Mouse (Mus musculus) embryonic facial prominence, embryonic 12.5 days (tissue): Measurements from ENCODE around the gene Homer1. TPM values are rescaled to one million over a fixed set of nuclear protein-coding genes. Genes with fewer than 3 reads are reported as not detected.
A peak's percentile ranks its signal among the peaks of the same experiment; 100 is the strongest.

ENCODE experiments used
- ATAC-seq: fragments of 200-750 bp; cut with Nextera tagmentation; 2 replicates; pipeline ENCODE4 v1.8.0; 2017; ENCODE audit not compliant: insufficient number of reproducible peaks, insufficient read depth, low FRiP score, low TSS enrichment
- H3K27ac ChIP-seq: fragments of 300-500 bp; sonication (generic); 2 replicates; pipeline ENCODE4 v1.5.1; 2016; ENCODE audit warnings: mild to moderate bottlenecking
- H3K27me3 ChIP-seq: fragments of 300-500 bp; sonication (generic); 2 replicates; pipeline ENCODE4 v1.6.1; 2016; ENCODE audit warnings: mild to moderate bottlenecking, moderate library complexity
- H3K36me3 ChIP-seq: fragments of 300-500 bp; sonication (generic); 2 replicates; pipeline ENCODE4 v1.6.1; 2016; ENCODE audit warnings: mild to moderate bottlenecking
- H3K4me1 ChIP-seq: fragments of 300-500 bp; sonication (generic); 2 replicates; pipeline ENCODE4 v1.6.1; 2016
- H3K4me2 ChIP-seq: fragments of 300-500 bp; sonication (generic); replicated peaks from 2 replicates; pipeline ENCODE4 v1.6.1; 2016; ENCODE audit warnings: mild to moderate bottlenecking, moderate library complexity
- H3K4me3 ChIP-seq: fragments of 300-500 bp; sonication (generic); 2 replicates; pipeline ENCODE4 v1.5.1; 2016; ENCODE audit warnings: mild to moderate bottlenecking
- H3K9ac ChIP-seq: fragments of 300-500 bp; sonication (generic); 2 replicates; pipeline ENCODE4 v1.6.1; 2016; ENCODE audit warnings: mild to moderate bottlenecking, moderate library complexity
- H3K9me3 ChIP-seq: fragments of 300-500 bp; sonication (generic); 2 replicates; pipeline ENCODE4 v1.6.1; 2016; ENCODE audit warnings: mild to moderate bottlenecking, moderate library complexity
- WGBS: fragments of 180-500 bp; shearing (Covaris S2); methylation state at CpG from one replicate; pipeline ENCODE4 v1.1.7; 2016; 5-methylcytosine and 5-hydroxymethylcytosine counted together
- polyA plus RNA-seq: library from polyadenylated mRNA; unstranded; fragments of >200 nt; fragmentation: Nextera tagmentation; extraction: Ambion mirVana; gene quantifications from 2 replicates; pipeline ENCODE4 v1.2.1, GENCODE M21; 2016

Gene Homer1
- polyA plus RNA-seq, 1 experiment from 2014 or later = 12.2 TPM

DNA sequence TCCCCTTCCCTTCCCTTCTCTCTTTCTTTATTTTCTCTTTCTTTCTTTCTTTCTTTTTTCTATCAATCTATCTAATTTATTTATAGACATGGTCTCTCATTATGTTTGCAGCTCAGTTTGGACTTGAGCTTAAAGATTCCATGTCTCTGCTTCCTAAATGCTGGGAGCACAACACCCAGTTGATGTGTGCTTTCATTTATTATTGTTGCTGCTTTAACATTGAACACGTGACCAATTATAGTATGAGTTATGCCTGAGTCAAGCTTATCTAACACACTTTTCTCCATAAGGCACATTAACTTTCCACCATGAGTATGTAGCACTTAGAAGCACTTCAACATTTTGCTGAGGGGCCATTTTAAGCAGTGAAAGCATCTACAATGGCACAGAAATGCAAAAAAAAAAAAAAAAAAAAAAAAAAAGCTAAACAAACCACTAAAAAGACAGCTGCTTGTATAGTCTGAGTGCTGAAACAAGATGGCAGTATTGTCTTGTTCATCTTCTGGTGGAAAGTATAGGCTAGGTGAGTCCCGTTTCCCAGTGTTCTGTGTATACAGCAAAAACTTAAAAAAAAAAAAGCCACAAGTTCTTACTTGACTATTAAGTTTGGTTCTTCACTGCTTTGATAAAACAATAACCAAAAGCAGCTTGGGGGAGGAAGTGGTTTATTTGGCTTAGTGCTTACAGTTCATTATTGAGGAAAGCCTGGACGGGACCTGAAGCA lies 41.3 kb downstream of the Homer1 start:
- no peak for ATAC-seq
- no peak overlapping the region for H3K27ac ChIP-seq
- no peak overlapping the region for H3K4me2 ChIP-seq
- H3K4me3 ChIP-seq = no peak overlapping the region
- WGBS = 91% methylated on average over 3 of the region's 3 CpGs
- no peaks in the 10 kb centered on the region for H3K9me3 ChIP-seq
- no peaks in the 10 kb centered on the region for H3K36me3 ChIP-seq
- H3K9ac ChIP-seq = no peak overlapping the region
- H3K4me1 ChIP-seq = no peaks in the 10 kb centered on the region; the same call in 1 of the 2 replicates
- no peaks in the 10 kb centered on the region for H3K27me3 ChIP-seq

GRCm38 (mm10) chr13:93342641-93343040 lies 43.2 kb downstream of the Homer1 start:
- 81% methylated on average over 5 of the region's 5 CpGs for WGBS
- no peak for ATAC-seq
- Histone ChIP-seq H3K27ac (no peak overlapping the region), H3K4me2 (no peak overlapping the region), H3K36me3 (no peaks in the 10 kb centered on the region), H3K9ac (no peak overlapping the region), H3K4me3 (no peak overlapping the region), H3K4me1 (no peaks in the 10 kb centered on the region; the same call in 1 of the 2 replicates), H3K9me3 (no peaks in the 10 kb centered on the region), H3K27me3 (no peaks in the 10 kb centered on the region)

DNA sequence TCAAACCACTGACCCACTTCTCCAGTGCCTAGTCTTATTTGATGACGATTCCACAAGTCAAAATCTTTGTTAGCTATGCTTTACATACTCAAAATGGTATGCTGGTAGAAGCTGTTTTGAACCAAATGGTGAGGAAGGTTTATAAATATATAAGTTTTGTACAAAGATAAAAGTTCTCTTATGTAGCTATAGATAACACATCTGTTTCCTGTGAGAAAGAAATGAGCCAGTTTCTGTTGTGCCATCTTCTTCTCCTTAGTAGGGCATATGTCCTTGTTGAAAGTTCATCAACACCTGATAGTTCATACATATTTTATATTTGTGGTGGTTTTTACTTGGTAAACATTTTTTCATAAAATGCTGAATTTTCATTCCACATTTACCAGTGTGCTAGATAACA lies 45.0 kb downstream of the Homer1 start:
- no peak overlapping the region for H3K4me3 ChIP-seq
- H3K9me3 ChIP-seq = no peaks in the 10 kb centered on the region
- H3K27me3 ChIP-seq = no peaks in the 10 kb centered on the region
- no peaks in the 10 kb centered on the region for H3K36me3 ChIP-seq
- no peak overlapping the region for H3K4me2 ChIP-seq
- ATAC-seq = no peak
- H3K4me1 ChIP-seq = no peaks in the 10 kb centered on the region
- no peak overlapping the region for H3K27ac ChIP-seq
- H3K9ac ChIP-seq = no peak overlapping the region
- 95% methylated on average over 1 of the region's 1 CpGs for WGBS

DNA sequence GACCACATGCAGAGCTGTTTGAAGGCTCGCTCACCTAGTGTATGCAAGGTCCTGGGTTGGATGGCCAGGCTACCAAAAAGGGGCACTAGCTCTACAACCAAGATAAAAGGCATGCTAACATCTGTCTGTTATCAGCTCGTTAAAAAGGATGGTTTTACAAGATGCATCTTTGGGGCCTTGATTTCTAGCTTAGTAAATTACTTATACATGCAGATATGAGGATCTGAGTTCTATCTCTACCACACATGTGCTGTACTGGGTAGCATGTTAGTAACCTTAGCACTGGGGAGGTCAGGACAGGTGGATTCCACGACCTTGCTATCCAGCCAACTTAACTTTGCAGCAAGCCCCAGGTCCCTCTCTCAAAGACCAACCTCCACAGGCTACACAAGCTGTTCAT lies 46.4 kb downstream of the Homer1 start:
- Histone ChIP-seq H3K36me3 (no peaks in the 10 kb centered on the region), H3K9ac (no peak overlapping the region), H3K4me3 (no peak overlapping the region), H3K27ac (no peak overlapping the region), H3K9me3 (no peaks in the 10 kb centered on the region), H3K27me3 (no peaks in the 10 kb centered on the region), H3K4me2 (no peak overlapping the region), H3K4me1 (no peaks in the 10 kb centered on the region)
- no peak for ATAC-seq
- WGBS = 86% methylated on average over 3 of the region's 3 CpGs

DNA sequence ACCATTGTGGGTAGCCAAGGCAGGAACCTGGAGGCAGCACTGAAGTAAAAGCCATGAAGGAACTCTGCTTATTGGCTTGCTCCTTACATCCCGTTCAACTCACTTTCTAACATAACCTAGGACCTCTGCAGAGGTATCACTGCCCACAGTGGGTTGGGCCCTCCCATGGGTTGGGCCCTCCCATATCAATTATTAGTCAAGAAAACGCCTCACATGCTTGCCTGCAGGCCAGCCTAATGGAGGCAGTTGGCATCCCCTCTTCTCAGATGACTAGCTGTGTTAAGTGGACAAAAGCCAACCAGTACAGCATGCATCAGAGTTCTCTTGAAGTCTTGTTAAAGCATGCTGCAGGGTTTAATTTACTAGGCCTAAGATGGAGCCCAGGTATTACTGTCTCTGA lies 52.6 kb downstream of the Homer1 start:
- Histone ChIP-seq H3K36me3 (0 out of 2 replicates have a peak, but pooled peaks cover 5% of the 10 kb centered on the region), H3K4me3 (no peak overlapping the region), H3K9me3 (no peaks in the 10 kb centered on the region), H3K4me2 (no peak overlapping the region), H3K27ac (no peak overlapping the region), H3K27me3 (no peaks in the 10 kb centered on the region), H3K9ac (no peak overlapping the region), H3K4me1 (no peaks in the 10 kb centered on the region)
- ATAC-seq = no peak
- 74% methylated on average over 2 of the region's 2 CpGs for WGBS

DNA sequence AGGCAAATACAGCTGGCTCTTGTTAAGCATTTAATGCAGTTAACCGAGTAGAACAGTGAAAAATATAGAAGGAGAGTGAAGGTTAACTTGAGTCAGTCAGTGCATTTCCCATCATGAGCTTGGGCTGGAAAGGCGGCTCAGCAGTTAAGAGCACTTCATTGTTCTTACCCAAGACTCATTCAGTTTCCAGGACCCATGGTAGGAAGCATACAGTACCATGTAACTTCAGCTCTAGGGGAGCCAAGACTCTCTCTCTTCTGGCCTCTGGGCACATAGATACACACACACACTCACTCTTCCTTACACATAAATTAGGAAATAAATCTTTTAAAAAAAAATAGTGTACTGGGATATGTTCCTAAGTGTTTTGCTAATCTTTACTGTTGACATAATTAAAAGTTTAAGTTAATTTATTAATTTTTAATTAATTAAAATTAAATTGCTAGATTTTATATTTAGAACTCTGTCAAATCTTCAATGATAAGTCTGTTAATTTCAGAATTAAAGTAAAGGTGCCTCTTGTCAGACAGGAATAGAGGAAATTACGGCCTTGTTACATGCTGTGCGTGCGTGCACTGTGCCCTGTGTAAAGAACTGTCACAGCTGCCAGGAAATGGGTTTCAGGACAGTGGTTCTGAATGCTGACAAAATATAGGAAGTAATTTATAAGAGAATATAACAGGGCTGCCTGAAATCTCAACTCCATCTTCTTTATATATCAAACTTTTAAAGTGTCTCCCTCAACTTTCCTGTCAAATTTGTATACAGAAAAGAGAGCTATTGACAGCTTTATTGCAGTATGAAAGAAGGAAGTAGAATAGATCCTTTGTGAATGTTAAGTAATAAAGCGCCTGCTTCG lies 55.2 kb downstream of the Homer1 start:
- Histone ChIP-seq H3K4me2 (no peak overlapping the region), H3K9me3 (no peaks in the 10 kb centered on the region), H3K4me1 (no peaks in the 10 kb centered on the region), H3K27me3 (no peaks in the 10 kb centered on the region), H3K4me3 (no peak overlapping the region), H3K9ac (no peak overlapping the region), H3K27ac (no peak overlapping the region), H3K36me3 (0 out of 2 replicates have a peak, but pooled peaks cover 5% of the 10 kb centered on the region)
- ATAC-seq = no peak
- WGBS = 67% methylated on average over 7 of the region's 7 CpGs

GRCm38 (mm10) chr13:93355279-93355587 lies 55.8 kb downstream of the Homer1 start:
- Histone ChIP-seq H3K4me3 (no peak overlapping the region), H3K27me3 (no peaks in the 10 kb centered on the region), H3K36me3 (0 out of 2 replicates have a peak, but pooled peaks cover 5% of the 10 kb centered on the region), H3K4me1 (no peaks in the 10 kb centered on the region), H3K9me3 (no peaks in the 10 kb centered on the region), H3K4me2 (no peak overlapping the region), H3K27ac (no peak overlapping the region), H3K9ac (no peak overlapping the region)
- ATAC-seq = 0 out of 2 replicates have a peak, but pooled peaks have one; percentile 60
- WGBS = 82% methylated on average over 6 of the region's 6 CpGs

DNA sequence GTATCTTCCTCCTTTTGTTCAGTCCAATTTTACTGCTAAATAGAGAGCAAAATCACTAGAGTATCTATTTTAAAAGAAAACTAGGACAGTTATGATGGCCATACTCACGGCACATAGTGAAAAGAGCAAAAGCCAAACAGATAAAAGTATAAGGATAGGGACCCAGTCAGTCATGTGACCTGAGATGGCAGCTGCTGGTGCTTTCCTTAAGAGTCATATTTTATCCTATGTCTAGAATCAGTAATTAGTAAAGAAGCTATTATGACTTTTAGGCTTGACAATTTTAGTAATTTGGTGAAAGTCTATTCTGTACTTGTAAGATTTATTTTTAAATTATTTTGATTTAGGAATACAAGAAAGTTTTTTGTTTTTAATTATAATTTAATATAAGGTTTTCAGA lies 59.1 kb downstream of the Homer1 start:
- Histone ChIP-seq H3K4me1 (no peaks in the 10 kb centered on the region), H3K4me2 (no peak overlapping the region), H3K27ac (no peak overlapping the region), H3K36me3 (no peaks in the 10 kb centered on the region), H3K4me3 (no peak overlapping the region), H3K27me3 (no peaks in the 10 kb centered on the region), H3K9me3 (no peaks in the 10 kb centered on the region), H3K9ac (no peak overlapping the region)
- ATAC-seq = no peak
- 92% methylated on average over 1 of the region's 1 CpGs for WGBS

GRCm38 (mm10) chr13:93367555-93367954 lies 68.1 kb downstream of the Homer1 start:
- 92% methylated on average over 5 of the region's 5 CpGs for WGBS
- H3K4me2 ChIP-seq = no peak overlapping the region
- no peaks in the 10 kb centered on the region for H3K4me1 ChIP-seq
- H3K27ac ChIP-seq = no peak overlapping the region
- H3K9ac ChIP-seq = no peak overlapping the region
- H3K4me3 ChIP-seq = no peak overlapping the region
- ATAC-seq = no peak
- H3K9me3 ChIP-seq = no peaks in the 10 kb centered on the region
- H3K36me3 ChIP-seq = no peaks in the 10 kb centered on the region
- no peaks in the 10 kb centered on the region for H3K27me3 ChIP-seq

DNA sequence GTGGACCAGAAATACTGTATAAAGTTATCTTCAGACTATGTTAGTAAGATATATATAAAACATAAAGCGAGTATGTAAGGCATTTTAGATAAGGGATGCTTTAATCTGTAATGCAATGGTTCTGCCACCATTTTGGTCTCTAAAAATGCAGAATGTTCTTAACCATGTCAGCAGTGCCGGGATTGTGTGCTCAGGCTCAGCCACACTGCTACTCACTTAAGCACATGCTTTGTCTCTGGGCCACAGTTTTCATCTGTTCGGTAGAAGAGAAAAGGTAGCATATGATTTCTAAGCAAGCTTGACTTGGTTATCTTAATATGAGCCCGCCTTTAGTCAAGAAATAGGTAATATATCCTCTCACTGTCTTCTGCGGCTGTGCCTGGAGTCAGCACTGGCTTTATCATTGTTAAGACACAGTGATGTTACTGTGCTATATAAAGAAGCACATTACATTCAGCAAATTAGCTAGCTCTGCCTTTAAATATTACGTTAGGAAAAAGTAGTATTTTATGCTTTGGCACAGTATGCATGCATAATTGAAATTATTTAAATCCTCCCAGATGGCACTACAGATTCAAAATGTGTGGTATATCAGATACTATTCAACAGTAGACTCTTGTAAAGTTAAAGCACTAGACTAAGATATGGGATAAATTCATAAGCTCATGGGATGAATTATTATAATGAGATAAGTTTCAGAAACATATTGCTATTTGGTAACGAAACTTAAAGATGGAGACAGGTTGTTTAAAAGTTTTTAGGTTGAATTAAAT lies 69.6 kb downstream of the Homer1 start:
- Histone ChIP-seq H3K4me2 (no peak overlapping the region), H3K4me1 (no peaks in the 10 kb centered on the region), H3K4me3 (no peak overlapping the region), H3K27ac (no peak overlapping the region), H3K9me3 (no peaks in the 10 kb centered on the region), H3K27me3 (no peaks in the 10 kb centered on the region), H3K9ac (no peak overlapping the region), H3K36me3 (no peaks in the 10 kb centered on the region)
- ATAC-seq = no peak
- WGBS = 92% methylated on average over 7 of the region's 7 CpGs

DNA sequence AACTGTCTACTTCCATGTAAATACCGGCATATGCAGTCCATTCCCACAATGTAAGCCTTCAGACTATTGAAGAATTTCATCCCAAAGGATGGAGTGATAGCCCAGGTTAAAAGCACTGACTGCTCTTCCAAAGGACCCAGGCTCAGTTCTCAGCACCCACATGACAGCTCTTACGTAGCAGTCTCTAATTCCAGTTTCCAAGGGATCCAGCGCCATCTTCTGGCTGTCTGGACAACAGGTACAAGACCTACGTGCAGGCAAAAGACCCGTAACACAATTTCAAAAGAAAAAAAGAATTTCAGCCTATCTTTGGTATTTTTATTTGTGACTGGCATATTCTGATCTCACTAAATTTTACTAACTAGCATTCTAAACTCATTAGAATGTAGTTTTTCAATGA lies 75.0 kb downstream of the Homer1 start:
- no peak overlapping the region for H3K4me2 ChIP-seq
- no peaks in the 10 kb centered on the region for H3K27me3 ChIP-seq
- no peaks in the 10 kb centered on the region for H3K9me3 ChIP-seq
- WGBS = 90% methylated on average over 5 of the region's 5 CpGs
- no peaks in the 10 kb centered on the region for H3K36me3 ChIP-seq
- no peak overlapping the region for H3K9ac ChIP-seq
- no peak for ATAC-seq
- no peaks in the 10 kb centered on the region for H3K4me1 ChIP-seq
- no peak overlapping the region for H3K4me3 ChIP-seq
- no peak overlapping the region for H3K27ac ChIP-seq
